Mouse (Mus musculus) lung, postnatal 0 days (tissue): ENCODE measurements around the gene Gipc2.

ENCODE experiments used
- CTCF ChIP-seq: IDR thresholded peaks from 2 replicates; pipeline ENCODE4 v1.5.1; 2016; ENCODE audit warnings: antibody characterized with exemption, mild to moderate bottlenecking
- EP300 ChIP-seq: IDR thresholded peaks from 2 replicates; pipeline ENCODE4 v1.6.1; 2016; ENCODE audit warnings: antibody characterized with exemption, mild to moderate bottlenecking, control low read depth

DNA sequence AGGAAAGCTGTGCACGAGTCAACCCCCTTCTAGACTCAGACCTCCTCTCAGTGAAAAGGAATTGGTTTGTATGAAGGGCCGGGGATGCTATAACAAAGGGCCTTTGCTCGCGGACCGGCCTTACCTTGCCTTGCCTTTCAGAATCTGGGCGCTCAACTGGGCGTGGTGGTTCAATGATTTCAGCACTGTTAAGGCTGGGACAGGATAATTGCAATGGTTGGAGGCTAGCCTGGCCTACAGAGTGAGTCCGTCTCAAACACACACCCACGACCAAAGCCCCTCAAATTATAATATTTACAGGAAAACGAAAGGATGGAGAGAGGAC lies at the start of gene Gipc2:
- TF ChIP-seq CTCF (no peak), EP300 (no peak)
